Mouse (Mus musculus) urinary bladder, postnatal 36 days (tissue): ENCODE measurements around the gene Gm8024.
"Not testable (repeated sequence)": the region's sequence is repeated elsewhere in the genome, so short reads cannot be mapped to it uniquely, and the experiment has no call there.

ENCODE experiments used
- DNase-seq, 2 experiments: peaks; one replicate each; pipeline ENCODE4 v3.0.0; 2022; ENCODE audit warnings: low spot score in 2 of 2, mixed read lengths in 1 of 2

Gene Gm8024

GRCm38 (mm10) chr14:42524182-42524581 lies at the start of gene Gm8024:
TSS of gene Gm8024 (minus strand) at chr14:42524282.
- not testable (repeated sequence) for DNase-seq

GRCm38 (mm10) chr14:42543170-42543701 lies 19.2 kb upstream of the Gm8024 start:
- DNase-seq = not testable (repeated sequence)

- DNase-seq = not testable (repeated sequence)
These were observed 18.5 kb upstream of the Gm8024 start for GRCm38 (mm10) chr14:42542316-42543169.

GRCm38 (mm10) chr14:42502249-42502648 lies 21.8 kb downstream of the Gm8024 start, which contains the start of gene Gm8020:
TSS of gene Gm8020 (minus strand) at chr14:42502349.
- not testable (repeated sequence) for DNase-seq
